Mouse (Mus musculus) hindbrain, embryonic 14.5 days (tissue): ENCODE results near the gene Mgmt. TPM values are rescaled to one million over a fixed set of nuclear protein-coding genes. Genes with fewer than 3 reads are reported as not detected.
A peak's percentile ranks its signal among the peaks of the same experiment; 100 is the strongest.

Experiments
- ATAC-seq: fragments of 200-750 bp; cut with Nextera tagmentation; 2 replicates; pipeline ENCODE4 v1.8.0; 2017; ENCODE audit warnings: moderate number of reproducible peaks, mild to moderate bottlenecking, moderate TSS enrichment, moderate library complexity; ENCODE audit not compliant: low FRiP score
- DNase-seq: peaks from one replicate; pipeline ENCODE4 v3.0.0-alpha.2; 2015; ENCODE audit warnings: low spot score
- H3K27ac ChIP-seq: fragments of 300-500 bp; sonication (generic); 2 replicates; pipeline ENCODE4 v1.5.1; 2014; ENCODE audit warnings: mild to moderate bottlenecking, moderate library complexity
- H3K27me3 ChIP-seq: fragments of 300-500 bp; sonication (generic); 2 replicates; pipeline ENCODE4 v1.6.1; 2014; ENCODE audit warnings: mild to moderate bottlenecking, low read length, mixed read lengths; ENCODE audit not compliant: control insufficient read depth, insufficient read depth
- H3K36me3 ChIP-seq: fragments of 300-500 bp; sonication (generic); replicated peaks from 2 replicates; pipeline ENCODE4 v1.6.1; 2014; ENCODE audit not compliant: control insufficient read depth, insufficient read depth
- H3K4me1 ChIP-seq: fragments of 300-500 bp; sonication (generic); replicated peaks from 2 replicates; pipeline ENCODE4 v1.6.1; 2014; ENCODE audit warnings: antibody characterized with exemption, low read length, mixed read lengths; ENCODE audit not compliant: control insufficient read depth, insufficient read depth
- H3K4me2 ChIP-seq: fragments of 300-500 bp; sonication (generic); replicated peaks from 2 replicates; pipeline ENCODE4 v1.6.1; 2014; ENCODE audit warnings: mild to moderate bottlenecking, moderate library complexity
- H3K4me3 ChIP-seq: fragments of 300-500 bp; sonication (generic); replicated peaks from 2 replicates; pipeline ENCODE4 v1.5.1; 2014; ENCODE audit warnings: mild to moderate bottlenecking, low read length
- H3K9ac ChIP-seq: fragments of 300-500 bp; sonication (generic); 2 replicates; pipeline ENCODE4 v1.6.1; 2014
- H3K9me3 ChIP-seq: fragments of 300-500 bp; sonication (generic); 2 replicates; pipeline ENCODE4 v1.6.1; 2016; ENCODE audit warnings: low read length; ENCODE audit not compliant: control insufficient read depth
- WGBS: fragments of 180-500 bp; shearing (Covaris S2); extraction: QIAGEN DNeasy Blood & Tissue Kit; methylation state at CpG from one replicate; pipeline ENCODE4 v1.1.7; 2014; 5-methylcytosine and 5-hydroxymethylcytosine counted together
- polyA plus RNA-seq: library from polyadenylated mRNA; unstranded; fragments of >200 nt; fragmentation: Nextera tagmentation; extraction: Ambion mirVana; gene quantifications from 2 replicates; pipeline ENCODE4 v1.2.1, GENCODE M21; 2014

Mgmt gene
- polyA plus RNA-seq, 1 experiment from 2014 or later, result 1.8 TPM

DNA sequence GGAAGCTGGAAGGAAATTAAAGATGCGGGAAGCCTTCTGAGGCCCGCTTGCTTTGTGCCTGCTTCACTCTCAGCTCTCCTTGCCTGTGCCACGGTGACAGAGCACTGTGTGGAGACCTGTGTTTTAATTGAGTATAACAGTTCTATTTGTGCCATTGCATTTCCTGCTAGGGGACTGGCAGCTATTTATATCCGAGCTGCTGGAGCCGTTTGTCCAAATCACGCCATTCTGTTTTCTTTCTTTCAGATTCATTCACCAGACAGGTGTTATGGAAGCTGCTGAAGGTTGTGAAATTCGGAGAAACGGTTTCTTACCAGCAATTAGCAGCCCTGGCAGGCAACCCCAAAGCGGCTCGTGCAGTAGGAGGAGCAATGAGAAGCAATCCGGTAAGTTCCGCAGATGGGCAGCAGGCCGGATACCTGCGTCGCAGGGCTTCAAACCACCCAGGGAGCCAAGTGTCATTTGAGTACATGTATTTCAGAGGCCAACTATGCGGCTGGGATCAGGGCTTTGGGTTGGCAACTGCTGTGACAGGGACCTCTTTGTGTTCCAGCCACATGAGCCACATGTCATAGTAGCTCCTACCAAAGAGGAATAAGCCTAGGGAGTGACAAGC lies 226.9 kb downstream of the Mgmt start:
- whole genome bisulfite sequencing, result 61% methylated on average over 16 of the region's 16 CpGs
- ATAC-seq, result no peak

DNA sequence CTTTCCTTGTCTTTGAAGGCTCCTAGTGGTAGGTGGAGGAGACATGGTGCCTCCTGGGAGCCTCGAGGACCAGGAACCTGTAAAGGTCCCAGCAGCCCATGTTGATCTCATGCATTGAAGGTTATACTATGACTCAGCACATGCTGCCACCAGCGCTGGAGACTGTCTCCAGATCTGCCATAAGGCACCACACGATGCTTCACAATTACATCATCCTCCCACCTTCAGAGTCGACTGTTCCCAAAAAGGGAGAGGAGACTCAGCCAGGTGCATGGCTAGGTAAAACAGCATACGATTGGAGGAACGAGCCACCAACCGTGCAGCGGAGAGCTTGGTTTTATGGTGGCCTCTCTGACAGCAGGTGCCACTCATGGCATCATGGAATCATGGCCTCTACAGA lies 234.3 kb downstream of the Mgmt start:
- Histone ChIP-seq H3K4me3 (no peak overlapping the region), H3K4me2 (no peak overlapping the region), H3K9ac (no peak overlapping the region), H3K27ac (no peak overlapping the region), H3K9me3 (no peaks in the 10 kb centered on the region), H3K27me3 (no peaks in the 10 kb centered on the region), H3K36me3 (no peaks in the 10 kb centered on the region), H3K4me1 (no peaks in the 10 kb centered on the region)
- DNase-seq (no peak), ATAC-seq (no peak)
- WGBS, result 90% methylated on average over 8 of the region's 8 CpGs

More for the DNA sequence above, 226.9 kb downstream of the Mgmt start:
- peaks cover 7% of the 10 kb centered on the region; the same call in 1 of the 2 replicates for H3K4me1 ChIP-seq
- no peaks in the 10 kb centered on the region for H3K27me3 ChIP-seq
- H3K9me3 ChIP-seq, result no peaks in the 10 kb centered on the region
- H3K4me2 ChIP-seq, result no peak overlapping the region
- no peaks in the 10 kb centered on the region for H3K36me3 ChIP-seq
- H3K9ac ChIP-seq, result no peak overlapping the region
- H3K4me3 ChIP-seq, result no peak overlapping the region
- no peak for DNase-seq
- H3K27ac ChIP-seq, result peak overlapping the region; percentile 64

GRCm38 (mm10) chr7:137130211-137130610 lies 235.8 kb downstream of the Mgmt start:
- H3K27me3 ChIP-seq, result no peaks in the 10 kb centered on the region
- no peaks in the 10 kb centered on the region for H3K4me1 ChIP-seq
- ATAC-seq (no peak), DNase-seq (no peak)
- no peak overlapping the region for H3K4me2 ChIP-seq
- H3K36me3 ChIP-seq, result no peaks in the 10 kb centered on the region
- no peak overlapping the region for H3K9ac ChIP-seq
- H3K27ac ChIP-seq, result no peak overlapping the region
- no peaks in the 10 kb centered on the region for H3K9me3 ChIP-seq
- WGBS, result 73% methylated on average over 10 of the region's 10 CpGs
- H3K4me3 ChIP-seq, result no peak overlapping the region

DNA sequence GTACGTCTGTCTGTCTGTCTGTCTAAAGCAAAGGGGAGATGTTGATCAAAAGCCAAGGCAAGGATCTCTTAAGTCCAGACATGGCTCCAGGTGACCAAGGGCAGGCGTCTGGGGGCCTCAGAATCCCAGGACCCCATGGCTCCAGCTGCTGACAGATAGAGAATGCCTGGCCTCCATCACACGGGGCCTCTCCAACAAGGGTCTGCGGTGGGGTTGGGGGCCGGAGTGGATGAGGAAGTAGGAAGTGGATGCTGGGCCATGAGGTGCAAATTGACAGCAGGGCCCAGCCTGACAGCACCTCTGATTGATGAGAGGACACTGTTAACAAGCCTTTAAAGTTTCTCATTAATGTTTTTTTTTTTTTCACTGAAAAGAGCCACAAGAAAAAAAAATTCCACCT lies 237.5 kb downstream of the Mgmt start:
- 67% methylated on average over 5 of the region's 5 CpGs for WGBS
- H3K27ac ChIP-seq, result no peak overlapping the region
- H3K4me3 ChIP-seq, result no peak overlapping the region
- H3K9me3 ChIP-seq, result no peaks in the 10 kb centered on the region
- H3K4me1 ChIP-seq, result no peaks in the 10 kb centered on the region
- no peak overlapping the region for H3K4me2 ChIP-seq
- ATAC-seq, result no peak
- H3K27me3 ChIP-seq, result no peaks in the 10 kb centered on the region
- no peak overlapping the region for H3K9ac ChIP-seq
- DNase-seq, result no peak
- no peaks in the 10 kb centered on the region for H3K36me3 ChIP-seq

- no peak for DNase-seq
- Histone ChIP-seq H3K9ac (no peak overlapping the region), H3K27ac (no peak overlapping the region), H3K36me3 (no peaks in the 10 kb centered on the region), H3K4me3 (no peak overlapping the region), H3K4me2 (no peak overlapping the region), H3K4me1 (no peaks in the 10 kb centered on the region), H3K9me3 (no peaks in the 10 kb centered on the region), H3K27me3 (no peaks in the 10 kb centered on the region)
- ATAC-seq, result no peak
- 78% methylated on average over 5 of the region's 5 CpGs for WGBS
These were observed 243.7 kb downstream of the Mgmt start for GRCm38 (mm10) chr7:137138101-137138500.

DNA sequence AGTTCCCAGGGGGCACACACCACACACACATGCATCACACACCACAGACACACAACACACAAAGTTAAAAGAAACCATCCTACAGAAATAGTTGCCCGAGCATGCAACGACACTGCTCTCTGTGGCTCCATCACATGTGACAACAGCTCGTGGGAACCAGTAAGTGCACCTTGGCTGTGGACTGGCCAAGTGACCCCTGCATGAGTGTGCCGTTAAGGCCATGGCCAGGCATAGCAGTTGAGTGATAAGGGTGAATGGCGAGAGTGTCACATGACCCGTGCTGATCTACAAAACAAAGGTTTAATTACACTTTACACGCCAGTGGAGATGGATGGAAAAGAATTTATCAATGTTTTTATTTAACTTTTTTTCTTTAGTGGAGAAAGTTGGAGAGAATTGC lies 245.9 kb downstream of the Mgmt start:
- Histone ChIP-seq H3K4me2 (no peak overlapping the region), H3K4me1 (no peaks in the 10 kb centered on the region), H3K27ac (no peak overlapping the region), H3K27me3 (no peaks in the 10 kb centered on the region), H3K9me3 (no peaks in the 10 kb centered on the region), H3K9ac (no peak overlapping the region), H3K36me3 (no peaks in the 10 kb centered on the region), H3K4me3 (no peak overlapping the region)
- DNase-seq (no peak), ATAC-seq (no peak)
- 77% methylated on average over 7 of the region's 7 CpGs for WGBS

DNA sequence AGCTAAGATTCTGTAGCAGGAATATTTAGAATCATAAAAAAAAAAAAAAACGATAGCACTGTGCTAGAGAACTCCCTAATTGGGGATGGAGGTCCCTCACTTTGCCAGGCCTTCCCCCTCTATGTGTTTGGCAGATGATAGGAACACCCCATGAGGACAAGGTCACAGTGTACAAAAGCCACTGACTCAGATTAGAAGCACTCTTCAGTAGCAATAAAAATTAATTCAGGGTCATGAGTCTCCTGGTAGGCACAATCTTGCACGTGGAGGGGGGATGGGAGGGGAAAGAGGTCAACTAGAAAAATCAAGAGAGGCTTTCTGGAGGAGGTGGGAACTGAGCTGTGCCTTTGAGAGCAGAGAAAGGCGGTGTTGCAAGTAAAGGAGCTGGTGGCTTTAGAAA lies 247.0 kb downstream of the Mgmt start:
- H3K9me3 ChIP-seq, result no peaks in the 10 kb centered on the region
- H3K4me1 ChIP-seq, result no peaks in the 10 kb centered on the region
- H3K4me2 ChIP-seq, result no peak overlapping the region
- WGBS, result 28% methylated on average over 3 of the region's 3 CpGs
- no peak for DNase-seq
- no peak overlapping the region for H3K27ac ChIP-seq
- H3K36me3 ChIP-seq, result no peaks in the 10 kb centered on the region
- no peak overlapping the region for H3K4me3 ChIP-seq
- no peak overlapping the region for H3K9ac ChIP-seq
- no peak for ATAC-seq
- no peaks in the 10 kb centered on the region for H3K27me3 ChIP-seq

DNA sequence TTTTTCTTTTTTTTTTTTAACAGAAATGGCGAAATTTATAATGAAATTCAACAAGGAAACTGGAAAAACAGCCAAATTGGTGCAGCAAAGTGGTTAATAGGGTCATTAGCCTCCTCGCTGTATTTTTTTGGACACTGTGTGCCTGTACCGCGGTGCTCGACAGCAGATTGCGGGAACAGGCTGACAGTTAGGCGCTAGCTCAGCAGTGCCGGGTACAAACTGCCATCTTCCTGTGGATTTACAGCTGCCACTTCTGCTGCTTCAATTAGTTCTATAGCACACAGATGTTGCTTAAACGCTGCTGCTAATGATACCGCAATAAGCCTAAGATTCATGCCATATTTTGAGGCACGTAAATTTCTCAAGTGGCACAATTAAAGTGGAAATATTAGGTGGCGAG lies 252.7 kb downstream of the Mgmt start:
- no peak overlapping the region for H3K4me3 ChIP-seq
- H3K27ac ChIP-seq, result no peak overlapping the region
- no peaks in the 10 kb centered on the region for H3K9me3 ChIP-seq
- 0 out of 2 replicates have a peak, but pooled peaks cover 3% of the 10 kb centered on the region for H3K27me3 ChIP-seq
- peak; percentile 60 for DNase-seq
- no peak overlapping the region for H3K4me2 ChIP-seq
- no peak overlapping the region for H3K9ac ChIP-seq
- 57% methylated on average over 12 of the region's 12 CpGs for whole genome bisulfite sequencing
- ATAC-seq, result 0 out of 2 replicates have a peak, but pooled peaks have one; percentile 37
- H3K4me1 ChIP-seq, result peaks cover 20% of the 10 kb centered on the region
- no peaks in the 10 kb centered on the region for H3K36me3 ChIP-seq

- peaks cover 20% of the 10 kb centered on the region for H3K4me1 ChIP-seq
- DNase-seq, result no peak
- H3K36me3 ChIP-seq, result no peaks in the 10 kb centered on the region
- no peak overlapping the region for H3K4me2 ChIP-seq
- H3K9me3 ChIP-seq, result no peaks in the 10 kb centered on the region
- WGBS, result 86% methylated on average over 2 of the region's 2 CpGs
- no peak overlapping the region for H3K9ac ChIP-seq
- H3K4me3 ChIP-seq, result no peak overlapping the region
- no peak for ATAC-seq
- H3K27ac ChIP-seq, result no peak overlapping the region
- H3K27me3 ChIP-seq, result 0 out of 2 replicates have a peak, but pooled peaks cover 3% of the 10 kb centered on the region
These were observed 257.4 kb downstream of the Mgmt start for GRCm38 (mm10) chr7:137151854-137152253.

GRCm38 (mm10) chr7:137154623-137155022 lies 260.2 kb downstream of the Mgmt start:
- no peaks in the 10 kb centered on the region for H3K9me3 ChIP-seq
- no peak overlapping the region for H3K4me2 ChIP-seq
- H3K9ac ChIP-seq, result no peak overlapping the region
- 77% methylated on average over 2 of the region's 2 CpGs for WGBS
- no peak overlapping the region for H3K27ac ChIP-seq
- H3K27me3 ChIP-seq, result no peaks in the 10 kb centered on the region
- no peaks in the 10 kb centered on the region for H3K36me3 ChIP-seq
- no peak for ATAC-seq
- H3K4me3 ChIP-seq, result no peak overlapping the region
- peaks cover 2% of the 10 kb centered on the region; the same call in 1 of the 2 replicates for H3K4me1 ChIP-seq
- DNase-seq, result no peak
